Mouse (Mus musculus): ENCODE data around the gene Slc12a8. TPM values are rescaled to one million over a fixed set of nuclear protein-coding genes. Genes with fewer than 3 reads are reported as not detected.

Slc12a8 gene
- polyA plus RNA-seq, 2 experiments = 0.94 to 0.97 TPM

DNA sequence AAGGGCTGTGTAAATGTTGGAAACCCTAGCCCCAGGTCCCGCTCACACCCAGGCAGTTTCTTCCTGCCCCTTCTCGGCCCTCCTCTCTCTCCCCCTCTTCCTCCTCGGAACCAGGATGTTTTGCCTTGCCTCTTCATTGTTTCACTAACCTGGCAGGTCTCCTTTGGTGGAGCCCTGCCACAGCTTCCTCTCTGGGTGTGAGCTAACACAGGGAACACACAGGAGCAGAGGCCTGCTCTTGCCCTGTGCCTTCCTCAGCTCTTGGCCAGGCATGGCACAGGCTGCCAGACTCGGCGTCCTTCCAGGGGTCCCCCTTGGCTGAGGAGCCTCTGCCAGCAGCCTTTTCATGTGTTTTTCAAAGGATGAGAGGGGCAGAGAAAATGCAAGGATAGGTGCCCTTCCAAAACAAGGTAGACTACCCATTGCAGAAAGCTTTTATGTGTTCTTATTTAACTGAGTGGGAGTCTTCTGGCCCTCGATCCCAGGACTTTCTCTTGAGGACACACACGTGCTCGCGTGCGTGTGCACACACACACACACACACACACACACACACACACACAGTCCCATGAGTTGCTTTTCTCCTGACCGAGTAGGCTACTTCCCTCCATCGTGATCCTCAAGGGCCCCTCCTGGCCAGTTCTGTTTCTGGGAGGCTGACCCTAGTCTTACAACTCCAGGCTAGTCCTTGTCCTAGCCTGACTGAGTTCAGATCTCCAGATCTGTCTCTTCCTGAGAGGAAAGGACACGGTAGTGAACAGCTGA is 179.9 kb downstream of the Slc12a8 start:
- no peak overlapping the region for H3K4me2 ChIP-seq (replicated peaks; ENCODE audit: low read depth, low read length, severe bottlenecking)
- no peak for ATAC-seq (ENCODE audit: low FRiP score, low read depth)
- WGBS = 73% methylated on average over 13 of the region's 13 CpGs
- no peaks in the 10 kb centered on the region for H3K9me3 ChIP-seq (ENCODE audit: control insufficient read depth, low read length)
- no peak for DNase-seq (ENCODE audit: low spot score)
- no peak for TF ChIP-seq POLR2A (IDR thresholded peaks at IDR 0.05; ENCODE audit: borderline replicate concordance, extremely low read depth, insufficient read depth, insufficient read length)
- H3K27me3 ChIP-seq (ENCODE audit: control insufficient read depth, insufficient read depth, low read length) = no peaks in the 10 kb centered on the region
- peaks cover 31% of the 10 kb centered on the region for H3K4me1 ChIP-seq (ENCODE audit: control insufficient read depth, insufficient read depth, low read length)
- no peak overlapping the region for H3K4me3 ChIP-seq (replicated peaks; ENCODE audit: low read length)
- H3K27ac ChIP-seq (replicated peaks; ENCODE audit: low read depth, low read length) = no peak overlapping the region
- H3K36me3 ChIP-seq (ENCODE audit: control insufficient read depth, insufficient read depth, low read length) = no peaks in the 10 kb centered on the region
- no peak overlapping the region for H3K9ac ChIP-seq (ENCODE audit: low read depth, low read length, severe bottlenecking)

DNA sequence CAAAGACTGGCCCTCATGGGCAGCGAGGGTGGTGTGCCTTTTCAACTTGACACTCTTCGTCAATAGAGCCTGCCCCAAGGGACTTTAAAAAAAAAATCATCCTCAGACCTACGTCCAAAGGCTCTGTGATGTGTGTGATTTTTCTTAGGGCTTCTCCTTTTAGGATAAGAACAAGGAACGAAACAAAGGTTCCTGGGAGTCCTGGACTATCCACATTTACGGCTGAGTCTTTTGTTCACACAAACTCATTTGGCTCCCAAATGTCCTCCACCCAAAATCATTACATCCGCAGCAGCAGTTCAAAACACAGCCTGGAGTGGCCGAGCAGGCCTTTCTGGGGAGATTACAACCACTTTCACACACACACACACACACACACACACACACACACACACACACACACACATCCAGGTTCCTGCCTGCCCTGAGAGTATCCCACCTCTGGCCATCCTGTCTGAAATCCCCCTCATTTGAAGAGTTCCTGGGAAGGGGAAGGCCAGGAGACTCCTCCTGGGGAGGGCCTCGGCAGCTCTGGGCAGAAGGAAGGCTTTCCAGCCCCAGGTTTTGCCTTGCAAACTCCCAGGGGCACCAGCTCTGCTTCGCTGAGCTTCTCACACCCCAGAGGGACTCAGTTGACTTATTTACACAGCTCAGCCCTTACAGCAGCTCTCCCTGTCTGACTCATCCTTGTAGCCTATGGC is 180.6 kb downstream of the Slc12a8 start:
- WGBS = 58% methylated on average over 9 of the region's 9 CpGs
- Histone ChIP-seq H3K9ac (ENCODE audit: low read depth, low read length, severe bottlenecking) (no peak overlapping the region), H3K27ac (replicated peaks; ENCODE audit: low read depth, low read length) (no peak overlapping the region), H3K4me3 (replicated peaks; ENCODE audit: low read length) (no peak overlapping the region), H3K4me1 (ENCODE audit: control insufficient read depth, insufficient read depth, low read length) (peaks cover 31% of the 10 kb centered on the region), H3K27me3 (ENCODE audit: control insufficient read depth, insufficient read depth, low read length) (no peaks in the 10 kb centered on the region), H3K9me3 (ENCODE audit: control insufficient read depth, low read length) (no peaks in the 10 kb centered on the region), H3K36me3 (ENCODE audit: control insufficient read depth, insufficient read depth, low read length) (no peaks in the 10 kb centered on the region), H3K4me2 (replicated peaks; ENCODE audit: low read depth, low read length, severe bottlenecking) (no peak overlapping the region)
- ATAC-seq (ENCODE audit: low FRiP score, low read depth) (no peak), DNase-seq (ENCODE audit: low spot score) (no peak)
- TF ChIP-seq POLR2A (IDR thresholded peaks at IDR 0.05; ENCODE audit: borderline replicate concordance, extremely low read depth, insufficient read depth, insufficient read length) = no peak

DNA sequence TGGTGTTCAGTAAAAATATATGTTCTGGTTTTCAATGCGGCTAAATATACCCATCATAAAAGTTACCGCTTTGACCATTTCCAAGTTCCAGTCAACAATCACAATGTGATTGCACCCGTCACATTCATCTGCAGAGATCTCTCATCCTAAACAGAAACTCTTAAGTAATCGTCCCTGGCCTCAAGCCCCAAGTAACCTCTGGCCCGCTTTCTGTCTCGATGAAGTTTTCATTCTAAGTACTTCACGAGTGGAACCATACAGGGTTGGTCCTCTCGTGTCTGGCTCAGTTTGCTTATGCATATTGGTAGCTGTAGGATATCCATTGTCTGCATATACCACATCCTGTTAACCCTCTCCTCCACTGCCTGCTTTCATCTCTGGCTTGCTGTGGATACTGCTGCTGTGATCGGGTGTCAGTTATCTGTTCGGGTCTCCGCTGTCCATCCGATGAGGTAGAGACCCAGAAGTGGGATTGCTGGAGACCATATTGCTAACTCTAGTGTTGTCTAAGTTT is 181.2 kb downstream of the Slc12a8 start:
- Histone ChIP-seq H3K4me1 (ENCODE audit: control insufficient read depth, insufficient read depth, low read length) (peaks cover 31% of the 10 kb centered on the region), H3K9me3 (ENCODE audit: control insufficient read depth, low read length) (no peaks in the 10 kb centered on the region), H3K4me2 (replicated peaks; ENCODE audit: low read depth, low read length, severe bottlenecking) (no peak overlapping the region), H3K27ac (replicated peaks; ENCODE audit: low read depth, low read length) (no peak overlapping the region), H3K9ac (ENCODE audit: low read depth, low read length, severe bottlenecking) (no peak overlapping the region), H3K27me3 (ENCODE audit: control insufficient read depth, insufficient read depth, low read length) (no peaks in the 10 kb centered on the region), H3K4me3 (replicated peaks; ENCODE audit: low read length) (no peak overlapping the region), H3K36me3 (ENCODE audit: control insufficient read depth, insufficient read depth, low read length) (no peaks in the 10 kb centered on the region)
- no peak for DNase-seq (ENCODE audit: low spot score)
- ATAC-seq (ENCODE audit: low FRiP score, low read depth) = no peak
- TF ChIP-seq POLR2A (IDR thresholded peaks at IDR 0.05; ENCODE audit: borderline replicate concordance, extremely low read depth, insufficient read depth, insufficient read length) = no peak
- 68% methylated on average over 12 of the region's 12 CpGs for WGBS

DNA sequence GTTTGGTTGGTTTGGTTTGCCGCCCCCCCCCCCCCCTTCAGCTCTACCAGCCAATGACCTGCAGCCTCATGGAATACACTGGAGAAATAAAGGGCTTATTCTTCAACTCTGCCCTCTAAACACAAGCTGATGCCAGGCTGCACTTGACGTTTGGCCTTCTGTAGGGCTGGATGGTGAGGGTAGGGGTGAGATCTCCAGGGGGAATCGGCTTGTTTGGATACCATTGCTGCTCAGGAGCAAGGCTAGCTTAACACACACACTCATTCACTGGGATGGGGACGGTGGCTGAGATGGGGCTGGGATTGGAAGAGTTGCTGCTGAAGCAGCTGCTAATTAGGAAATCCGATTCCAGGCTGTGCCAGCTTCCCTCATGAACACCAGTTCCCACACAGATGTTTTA is 183.5 kb downstream of the Slc12a8 start:
- ATAC-seq (ENCODE audit: low FRiP score, low read depth) = no peak
- TF ChIP-seq POLR2A (IDR thresholded peaks at IDR 0.05; ENCODE audit: borderline replicate concordance, extremely low read depth, insufficient read depth, insufficient read length) = no peak
- Histone ChIP-seq H3K9me3 (ENCODE audit: control insufficient read depth, low read length) (no peaks in the 10 kb centered on the region), H3K27ac (replicated peaks; ENCODE audit: low read depth, low read length) (no peak overlapping the region), H3K4me3 (replicated peaks; ENCODE audit: low read length) (no peak overlapping the region), H3K4me1 (ENCODE audit: control insufficient read depth, insufficient read depth, low read length) (peaks cover 46% of the 10 kb centered on the region), H3K36me3 (ENCODE audit: control insufficient read depth, insufficient read depth, low read length) (no peaks in the 10 kb centered on the region), H3K4me2 (replicated peaks; ENCODE audit: low read depth, low read length, severe bottlenecking) (no peak overlapping the region), H3K9ac (ENCODE audit: low read depth, low read length, severe bottlenecking) (no peak overlapping the region), H3K27me3 (ENCODE audit: control insufficient read depth, insufficient read depth, low read length) (no peaks in the 10 kb centered on the region)
- DNase-seq (ENCODE audit: low spot score) = no peak
- 46% methylated on average over 5 of the region's 5 CpGs for whole genome bisulfite sequencing

DNA sequence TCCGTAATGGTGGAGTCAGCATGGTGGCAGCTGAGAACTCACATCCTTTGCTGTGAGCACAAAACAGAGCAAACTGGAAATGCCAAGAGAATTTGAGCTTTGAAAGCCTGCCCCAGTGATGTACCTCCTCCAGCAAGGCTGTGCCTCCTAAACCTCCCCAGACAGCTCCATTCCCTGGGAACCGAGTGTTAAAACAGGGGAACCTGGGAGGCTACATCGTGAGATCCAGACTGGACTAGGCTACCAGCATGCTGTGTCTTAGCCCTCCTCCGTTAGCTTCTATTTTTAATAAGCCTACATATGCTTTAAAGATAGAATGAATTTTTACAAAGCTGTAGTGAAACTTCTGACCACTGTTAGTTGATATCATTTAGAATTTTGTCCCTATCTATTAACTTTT is 184.7 kb downstream of the Slc12a8 start:
- no peaks in the 10 kb centered on the region for H3K27me3 ChIP-seq (ENCODE audit: control insufficient read depth, insufficient read depth, low read length)
- no peaks in the 10 kb centered on the region for H3K36me3 ChIP-seq (ENCODE audit: control insufficient read depth, insufficient read depth, low read length)
- DNase-seq (ENCODE audit: low spot score) = no peak
- ATAC-seq (ENCODE audit: low FRiP score, low read depth) = no peak
- no peak overlapping the region for H3K4me3 ChIP-seq (replicated peaks; ENCODE audit: low read length)
- no peak overlapping the region for H3K4me2 ChIP-seq (replicated peaks; ENCODE audit: low read depth, low read length, severe bottlenecking)
- no peak for TF ChIP-seq POLR2A (IDR thresholded peaks at IDR 0.05; ENCODE audit: borderline replicate concordance, extremely low read depth, insufficient read depth, insufficient read length)
- peaks cover 42% of the 10 kb centered on the region for H3K4me1 ChIP-seq (ENCODE audit: control insufficient read depth, insufficient read depth, low read length)
- H3K9ac ChIP-seq (ENCODE audit: low read depth, low read length, severe bottlenecking) = no peak overlapping the region
- no peak overlapping the region for H3K27ac ChIP-seq (replicated peaks; ENCODE audit: low read depth, low read length)
- no peaks in the 10 kb centered on the region for H3K9me3 ChIP-seq (ENCODE audit: control insufficient read depth, low read length)
- 76% methylated on average over 4 of the region's 4 CpGs for WGBS

Data from limb, embryonic 14.5 days (tissue).